Mouse (Mus musculus) forebrain, embryonic 15.5 days (tissue): ENCODE measurements around the gene BC028528. TPM values are rescaled to one million over a fixed set of nuclear protein-coding genes. Genes with fewer than 3 reads are reported as not detected.
"Not testable (repeated sequence)": the region's sequence is repeated elsewhere in the genome, so short reads cannot be mapped to it uniquely, and the experiment has no call there.

Experiments used
- ATAC-seq: fragments of 200-750 bp; cut with Nextera tagmentation; replicated peaks from 2 replicates; pipeline ENCODE4 v1.8.0; 2017; ENCODE audit warnings: mild to moderate bottlenecking, moderate TSS enrichment, moderate library complexity
- H3K27ac ChIP-seq: fragments of 300-500 bp; sonication (generic); replicated peaks from 2 replicates; pipeline ENCODE4 v1.5.1; 2015; ENCODE audit warnings: mild to moderate bottlenecking, inconsistent platforms
- H3K27me3 ChIP-seq: fragments of 300-500 bp; sonication (generic); 2 replicates; pipeline ENCODE4 v1.6.1; 2015; ENCODE audit warnings: inconsistent platforms
- H3K36me3 ChIP-seq: fragments of 300-500 bp; sonication (generic); 2 replicates; pipeline ENCODE4 v1.6.1; 2015; ENCODE audit warnings: mild to moderate bottlenecking, inconsistent platforms
- H3K4me1 ChIP-seq: fragments of 300-500 bp; sonication (generic); 2 replicates; pipeline ENCODE4 v1.6.1; 2015; ENCODE audit warnings: inconsistent platforms
- H3K4me2 ChIP-seq: fragments of 300-500 bp; sonication (generic); replicated peaks from 2 replicates; pipeline ENCODE4 v1.6.1; 2015; ENCODE audit warnings: mild to moderate bottlenecking, inconsistent platforms
- H3K4me3 ChIP-seq: fragments of 300-500 bp; sonication (generic); 2 replicates; pipeline ENCODE4 v1.5.1; 2015; ENCODE audit warnings: mild to moderate bottlenecking, inconsistent platforms
- H3K9ac ChIP-seq: fragments of 300-500 bp; sonication (generic); replicated peaks from 2 replicates; pipeline ENCODE4 v1.6.1; 2015; ENCODE audit warnings: mild to moderate bottlenecking, inconsistent platforms
- H3K9me3 ChIP-seq: fragments of 300-500 bp; sonication (generic); 2 replicates; pipeline ENCODE4 v1.6.1; 2016; ENCODE audit warnings: inconsistent platforms
- WGBS: fragments of 180-500 bp; shearing (Covaris S2); methylation state at CpG from one replicate; pipeline ENCODE4 v1.1.7; 2015; ENCODE audit warnings: mixed read lengths; 5-methylcytosine and 5-hydroxymethylcytosine counted together
- polyA plus RNA-seq: library from polyadenylated mRNA; unstranded; fragments of >200 nt; fragmentation: Nextera tagmentation; extraction: Ambion mirVana; gene quantifications from 2 replicates; pipeline ENCODE4 v1.2.1, GENCODE M21; 2015

The BC028528 gene
- polyA plus RNA-seq, 1 experiment from 2014 or later: 12.7 TPM

DNA sequence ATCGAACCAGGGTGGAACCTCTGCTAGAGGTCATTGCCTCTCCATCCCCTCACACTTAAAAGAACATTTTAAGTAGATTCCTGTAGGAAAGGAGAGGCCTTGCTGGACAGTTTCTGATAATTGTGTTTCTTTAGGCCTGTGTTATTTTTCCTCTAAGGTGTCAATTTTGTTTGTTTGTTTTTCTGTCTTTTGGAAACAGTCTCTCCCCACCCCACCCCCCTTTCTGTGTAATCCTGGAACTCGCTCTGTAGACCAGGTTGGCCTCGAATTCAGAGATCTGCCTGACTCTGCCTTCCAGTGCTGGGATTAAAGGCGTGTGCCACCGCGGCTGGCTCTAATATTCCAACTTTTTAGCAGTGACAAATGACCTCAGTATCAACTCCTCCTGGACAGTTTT is 36.5 kb upstream of the BC028528 start:
- H3K27me3 ChIP-seq: no peaks in the 10 kb centered on the region
- H3K36me3 ChIP-seq: no peaks in the 10 kb centered on the region
- H3K4me2 ChIP-seq: peak overlapping the region; percentile 59
- H3K27ac ChIP-seq: peak overlapping the region; percentile 68
- ATAC-seq: no peak
- WGBS: 77% methylated on average over 6 of the region's 6 CpGs
- peak overlapping the region; percentile 78 for H3K4me3 ChIP-seq
- peak overlapping the region; percentile 40; the same call in 1 of the 2 replicates for H3K9ac ChIP-seq
- peaks cover 22% of the 10 kb centered on the region for H3K4me1 ChIP-seq
- H3K9me3 ChIP-seq: no peaks in the 10 kb centered on the region

DNA sequence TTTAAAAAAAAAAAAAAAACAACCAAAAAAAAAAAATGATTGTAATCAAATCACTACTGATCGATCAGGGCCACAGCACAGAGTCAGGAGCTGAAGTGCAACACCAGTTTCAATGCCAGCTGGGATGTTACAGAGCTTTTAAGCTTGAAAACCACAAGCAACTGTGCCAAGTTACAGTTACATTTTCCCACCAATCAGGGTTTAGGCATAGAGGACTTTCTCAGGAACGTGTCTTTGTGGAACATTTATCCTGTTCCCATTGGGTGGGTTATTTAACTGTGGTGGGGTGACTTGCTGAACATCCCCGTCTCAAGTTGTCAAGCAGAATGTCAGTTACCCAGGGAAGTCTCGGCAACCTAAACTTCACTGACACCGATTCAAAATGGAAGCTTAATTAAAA is 33.3 kb upstream of the BC028528 start:
- Histone ChIP-seq H3K9me3 (no peaks in the 10 kb centered on the region), H3K27me3 (no peaks in the 10 kb centered on the region), H3K27ac (no peak overlapping the region), H3K4me1 (peaks cover 5% of the 10 kb centered on the region; the same call in 1 of the 2 replicates), H3K36me3 (no peaks in the 10 kb centered on the region), H3K4me2 (no peak overlapping the region), H3K9ac (no peak overlapping the region), H3K4me3 (no peak overlapping the region)
- 82% methylated on average over 5 of the region's 5 CpGs for WGBS
- ATAC-seq: no peak

DNA sequence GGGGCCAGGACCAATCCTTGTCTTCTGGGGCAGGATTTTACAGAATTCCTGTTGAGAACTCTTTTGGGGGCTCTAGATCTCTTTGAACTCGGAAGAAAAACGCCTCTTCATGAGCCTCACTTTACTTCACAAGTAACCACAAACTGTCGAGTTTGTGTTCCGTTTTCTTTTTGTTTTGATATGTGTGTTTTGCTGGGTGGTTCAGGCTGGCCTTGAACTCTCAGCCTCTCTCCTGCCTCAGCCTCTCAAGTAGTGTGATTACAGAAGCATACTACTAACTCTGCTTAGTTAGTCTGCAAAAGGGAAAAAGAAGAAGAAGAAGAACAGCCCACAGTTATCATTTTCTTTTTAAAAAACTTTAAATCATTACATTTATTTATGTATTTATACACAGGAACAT is 32.4 kb upstream of the BC028528 start:
- 83% methylated on average over 4 of the region's 4 CpGs for WGBS
- Histone ChIP-seq H3K4me3 (no peak overlapping the region), H3K36me3 (no peaks in the 10 kb centered on the region), H3K9me3 (no peaks in the 10 kb centered on the region), H3K27me3 (no peaks in the 10 kb centered on the region), H3K4me2 (no peak overlapping the region), H3K4me1 (peaks cover 4% of the 10 kb centered on the region; the same call in 1 of the 2 replicates), H3K27ac (no peak overlapping the region), H3K9ac (no peak overlapping the region)
- ATAC-seq: no peak

DNA sequence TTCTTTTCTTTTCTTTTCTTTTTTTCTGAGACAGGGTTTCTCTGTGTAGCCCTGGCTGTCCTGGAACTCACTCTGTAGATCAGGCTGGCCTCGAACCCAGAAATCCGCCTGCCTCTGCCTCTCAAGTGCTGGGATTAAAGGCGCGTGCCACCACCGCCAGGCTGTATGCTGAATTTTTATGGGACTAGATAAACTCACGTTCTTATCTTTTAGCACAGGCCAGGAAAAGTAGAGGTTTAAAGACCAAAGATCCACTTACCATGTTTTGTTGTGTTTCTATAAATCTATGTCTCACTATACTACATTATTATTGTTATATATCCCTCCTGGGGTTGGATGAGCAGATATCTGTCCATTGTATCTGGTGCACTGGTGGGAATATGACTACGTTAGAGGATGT is 31.6 kb upstream of the BC028528 start:
- not testable (repeated sequence) for H3K4me1 ChIP-seq, H3K4me2 ChIP-seq, H3K9ac ChIP-seq, ATAC-seq, H3K27ac ChIP-seq, H3K9me3 ChIP-seq, H3K4me3 ChIP-seq, H3K36me3 ChIP-seq, H3K27me3 ChIP-seq
- 94% methylated on average over 7 of the region's 7 CpGs for WGBS

DNA sequence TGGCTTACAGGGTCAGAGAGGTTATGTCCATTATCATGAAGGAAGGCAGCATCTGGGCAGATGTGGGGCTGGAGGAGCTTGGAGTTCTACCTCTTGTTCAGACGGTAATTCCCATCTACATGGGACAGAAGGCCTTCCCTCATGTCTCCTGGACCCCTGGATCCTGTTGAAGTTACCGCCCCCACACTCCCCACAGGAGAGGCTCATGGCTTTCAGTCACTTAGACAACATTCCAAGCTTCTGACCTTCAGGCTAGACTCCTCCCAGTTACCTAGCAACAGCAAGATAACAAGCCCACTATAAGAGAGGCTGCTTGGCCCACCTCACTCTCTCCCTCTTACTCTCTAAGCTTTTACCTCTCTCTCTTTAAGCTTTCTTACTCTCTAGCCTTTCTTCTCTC is 28.7 kb upstream of the BC028528 start:
- H3K9ac ChIP-seq, H3K4me2 ChIP-seq, H3K9me3 ChIP-seq, H3K4me1 ChIP-seq, H3K27me3 ChIP-seq, H3K27ac ChIP-seq, H3K4me3 ChIP-seq, H3K36me3 ChIP-seq, ATAC-seq: not testable (repeated sequence)
- WGBS: 65% methylated on average over 2 of the region's 2 CpGs

DNA sequence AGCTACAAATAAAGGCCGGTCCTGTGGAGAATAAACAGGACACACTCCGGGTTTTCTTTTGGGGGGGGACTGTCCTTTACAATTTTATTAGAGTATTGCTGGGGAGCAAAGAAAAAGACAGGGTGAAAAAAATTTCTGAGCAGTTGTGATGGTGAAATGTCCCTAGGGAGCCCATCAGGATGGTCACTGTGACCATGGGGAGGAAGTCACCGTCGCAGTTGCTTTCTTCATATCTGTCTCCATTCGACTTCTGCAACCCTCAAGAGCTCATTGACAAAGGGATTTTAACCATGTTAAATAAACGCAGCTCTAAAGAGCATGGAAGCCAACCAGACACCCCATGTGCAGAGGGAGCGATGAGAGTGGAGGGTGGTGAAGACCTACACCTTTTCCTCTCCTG is 25.0 kb upstream of the BC028528 start:
- Histone ChIP-seq H3K4me1 (no peaks in the 10 kb centered on the region), H3K9me3 (no peaks in the 10 kb centered on the region), H3K4me2 (no peak overlapping the region), H3K4me3 (no peak overlapping the region), H3K36me3 (no peaks in the 10 kb centered on the region), H3K27ac (no peak overlapping the region), H3K9ac (no peak overlapping the region), H3K27me3 (no peaks in the 10 kb centered on the region)
- ATAC-seq: no peak
- WGBS: 79% methylated on average over 7 of the region's 7 CpGs

DNA sequence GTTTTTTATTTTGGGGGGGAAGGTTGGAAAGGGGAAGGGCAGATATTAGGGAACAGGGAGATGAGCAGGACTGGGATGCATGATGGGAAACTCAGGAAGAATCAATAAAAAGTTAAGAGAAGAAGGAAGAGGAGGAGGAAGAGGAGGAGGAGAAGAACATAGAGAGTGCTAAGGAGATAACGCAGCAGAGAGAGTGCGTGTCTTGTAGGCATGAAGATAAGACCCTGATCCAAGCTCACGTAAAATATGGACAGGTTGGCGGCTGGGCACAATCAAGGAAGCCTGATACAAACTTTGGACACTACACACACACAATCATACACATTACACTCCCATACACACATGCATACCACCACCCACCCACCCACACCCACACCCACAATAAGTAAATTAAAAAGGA is 22.9 kb upstream of the BC028528 start:
- H3K9me3 ChIP-seq: no peaks in the 10 kb centered on the region
- ATAC-seq: no peak
- H3K4me3 ChIP-seq: no peak overlapping the region
- H3K9ac ChIP-seq: no peak overlapping the region
- 93% methylated on average over 4 of the region's 4 CpGs for WGBS
- H3K36me3 ChIP-seq: no peaks in the 10 kb centered on the region
- H3K27ac ChIP-seq: no peak overlapping the region
- no peaks in the 10 kb centered on the region for H3K27me3 ChIP-seq
- H3K4me2 ChIP-seq: no peak overlapping the region
- H3K4me1 ChIP-seq: no peaks in the 10 kb centered on the region

DNA sequence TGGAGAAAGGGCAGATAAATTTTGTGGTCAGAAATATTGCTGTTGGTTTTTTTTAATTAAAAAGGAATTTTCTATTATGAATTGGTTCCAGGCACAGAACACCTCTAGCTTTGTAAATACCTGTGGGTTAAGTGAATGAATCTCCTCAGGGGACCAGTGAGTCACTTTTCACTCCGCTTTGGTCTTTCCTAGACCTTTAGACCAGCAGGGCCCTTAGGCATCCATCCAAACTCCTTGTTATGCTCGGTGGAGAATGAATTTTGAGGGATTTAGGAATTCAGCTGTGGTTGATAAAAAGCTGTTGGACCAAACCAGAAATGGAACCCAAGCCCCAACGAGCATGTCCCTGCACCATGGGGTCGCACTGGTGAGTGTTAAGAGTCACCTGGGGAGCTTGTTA is 15.8 kb upstream of the BC028528 start:
- Histone ChIP-seq H3K27ac (no peak overlapping the region), H3K4me1 (peaks cover 32% of the 10 kb centered on the region), H3K4me2 (no peak overlapping the region), H3K27me3 (peaks cover 5% of the 10 kb centered on the region; the same call in 1 of the 2 replicates), H3K9me3 (no peaks in the 10 kb centered on the region), H3K36me3 (no peaks in the 10 kb centered on the region), H3K4me3 (no peak overlapping the region), H3K9ac (no peak overlapping the region)
- no peak for ATAC-seq
- WGBS: 37% methylated on average over 4 of the region's 4 CpGs

DNA sequence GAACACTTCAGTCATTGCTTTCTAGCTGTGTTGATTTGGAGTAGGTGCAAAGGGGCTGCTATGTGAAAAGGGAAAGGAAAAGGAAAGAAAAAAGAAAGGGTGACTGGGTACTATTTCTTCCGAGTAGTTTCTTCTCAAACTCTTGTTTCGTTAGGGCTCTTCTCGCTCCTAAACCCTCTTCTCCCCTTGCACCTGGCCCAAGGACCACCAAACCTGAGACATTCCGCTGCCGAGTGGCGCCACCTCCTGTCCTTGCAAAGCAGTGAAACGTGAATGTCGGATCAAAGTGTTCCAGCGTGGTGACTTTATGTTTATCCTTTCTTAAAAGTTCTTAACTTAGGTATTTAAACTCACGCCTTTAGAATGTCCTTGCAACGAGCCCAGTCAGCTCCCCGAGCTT is 15.1 kb upstream of the BC028528 start:
- ATAC-seq: no peak
- Histone ChIP-seq H3K27ac (no peak overlapping the region), H3K9ac (no peak overlapping the region), H3K4me3 (peak overlapping the region; percentile 15), H3K9me3 (no peaks in the 10 kb centered on the region), H3K36me3 (no peaks in the 10 kb centered on the region), H3K27me3 (peaks cover 5% of the 10 kb centered on the region; the same call in 1 of the 2 replicates), H3K4me1 (peaks cover 32% of the 10 kb centered on the region), H3K4me2 (peak overlapping the region; percentile 66)
- WGBS: under 1% methylated on average over 12 of the region's 12 CpGs

DNA sequence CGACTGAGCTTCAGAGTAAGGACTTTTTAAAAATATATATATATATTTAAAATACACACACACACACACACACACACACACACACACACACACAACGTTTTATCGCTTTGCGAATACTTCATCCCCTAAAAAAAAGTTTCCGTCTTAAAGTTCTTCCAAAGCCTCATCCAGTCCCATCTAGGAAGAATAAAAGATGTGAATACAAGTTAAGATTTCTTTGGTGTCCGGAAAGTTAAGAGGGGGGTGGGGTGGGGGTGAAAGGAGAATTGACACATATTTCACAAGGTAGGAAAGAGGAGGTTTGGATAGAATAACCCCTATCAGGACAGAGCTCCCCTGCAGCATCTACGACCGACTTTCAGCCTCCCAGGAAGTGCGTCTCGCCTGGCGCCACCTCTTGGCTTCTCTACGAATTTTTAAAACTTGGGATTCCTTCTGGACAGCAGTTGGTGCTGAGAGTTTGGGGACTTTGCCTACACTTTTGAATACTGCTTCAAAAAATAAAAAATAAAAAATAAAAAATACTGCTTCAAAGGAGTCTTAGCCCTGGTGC is 14.2 kb upstream of the BC028528 start:
- Histone ChIP-seq H3K9me3 (no peaks in the 10 kb centered on the region), H3K27ac (no peak overlapping the region), H3K4me3 (peak overlapping the region; percentile 37), H3K4me2 (peak overlapping the region; percentile 66), H3K27me3 (peaks cover 5% of the 10 kb centered on the region; the same call in 1 of the 2 replicates), H3K4me1 (peaks cover 32% of the 10 kb centered on the region), H3K9ac (no peak overlapping the region), H3K36me3 (no peaks in the 10 kb centered on the region)
- under 1% methylated on average over 12 of the region's 12 CpGs for WGBS
- no peak for ATAC-seq

DNA sequence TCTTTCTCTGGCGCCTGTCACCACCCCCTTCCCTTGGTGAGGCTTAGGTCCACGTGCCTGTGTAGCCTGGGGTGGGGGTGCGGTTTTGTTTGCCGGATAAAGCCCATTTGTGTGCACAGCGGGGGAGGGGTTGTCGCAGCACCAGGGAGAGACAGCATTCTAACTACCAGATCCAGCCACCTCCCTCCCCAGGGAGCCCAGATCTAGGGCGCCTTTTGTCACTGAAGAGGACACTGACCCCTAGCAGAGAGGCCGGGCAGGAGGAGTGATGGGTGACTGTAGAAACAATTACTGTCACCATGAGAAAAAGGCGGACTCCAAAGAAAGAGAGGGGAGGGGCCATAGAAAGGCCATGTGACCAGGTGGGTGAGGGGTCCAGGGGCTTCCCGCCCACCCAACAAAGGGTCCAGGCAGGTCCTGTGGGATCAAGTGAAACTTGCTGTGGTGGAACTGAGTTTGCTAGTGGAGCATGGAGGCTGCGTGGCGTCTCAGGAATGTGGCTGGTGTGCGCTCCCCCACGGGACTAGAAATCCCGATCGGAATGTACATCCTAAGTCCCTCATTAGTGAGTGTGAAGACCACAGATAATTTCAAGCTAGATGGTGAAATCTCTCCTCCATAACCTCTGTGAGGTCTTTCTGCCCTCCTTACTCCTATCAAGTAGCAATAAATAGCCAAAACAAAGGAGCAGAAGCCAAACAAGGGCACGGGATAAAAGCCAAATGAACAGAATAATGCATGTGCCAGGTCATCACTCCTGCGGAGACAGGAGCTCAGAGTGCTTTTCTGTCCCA is 13.5 kb upstream of the BC028528 start:
- Histone ChIP-seq H3K9me3 (no peaks in the 10 kb centered on the region), H3K36me3 (no peaks in the 10 kb centered on the region), H3K4me2 (peak overlapping the region; percentile 66), H3K9ac (peak overlapping the region; percentile 34), H3K4me3 (peak overlapping the region; percentile 37), H3K27me3 (peaks cover 5% of the 10 kb centered on the region; the same call in 1 of the 2 replicates), H3K4me1 (peaks cover 32% of the 10 kb centered on the region), H3K27ac (0 out of 2 replicates have a peak overlapping the region, but pooled peaks have one; percentile 12)
- peak; percentile 39 for ATAC-seq
- WGBS: 0% methylated on average over 18 of the region's 18 CpGs

DNA sequence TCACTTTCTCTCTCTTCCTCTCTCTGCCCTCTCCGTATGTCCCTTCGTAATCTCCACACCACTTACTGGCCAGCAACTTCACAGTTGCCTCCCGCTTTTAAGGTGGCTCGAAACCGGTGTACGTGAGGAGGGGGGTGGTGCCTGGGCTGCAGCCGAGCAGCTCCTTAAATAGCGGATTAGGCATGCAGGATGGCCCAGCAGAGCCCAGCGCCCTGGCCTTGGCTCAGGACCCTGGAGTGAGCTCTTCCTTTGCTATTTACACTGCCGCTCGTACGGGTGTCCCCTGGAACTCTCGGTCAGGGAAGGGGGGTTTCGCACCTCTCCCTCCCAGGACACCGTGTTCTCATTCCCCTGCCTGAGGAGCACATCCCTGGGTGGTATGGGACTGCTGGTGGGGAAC is 12.8 kb upstream of the BC028528 start, which contains the start of gene Car14:
Car14 (minus strand) TSS at position 124 of the 400 bp plus-strand sequence.
- H3K9ac ChIP-seq: peak within 1 kb of the TSS; percentile 34
- peaks cover 5% of the 10 kb centered on the region; the same call in 1 of the 2 replicates for H3K27me3 ChIP-seq
- no peaks in the 10 kb centered on the region for H3K9me3 ChIP-seq
- H3K36me3 ChIP-seq: no peaks in the 10 kb centered on the region
- H3K4me2 ChIP-seq: peak within 1 kb of the TSS; percentile 66
- WGBS: under 1% methylated on average over 15 of the region's 15 CpGs
- 0 out of 2 replicates have a peak within 1 kb of the TSS, but pooled peaks have one; percentile 12 for H3K27ac ChIP-seq
- H3K4me3 ChIP-seq: peak within 1 kb of the TSS; percentile 37
- H3K4me1 ChIP-seq: peaks cover 32% of the 10 kb centered on the region
- ATAC-seq: peak; percentile 33
